Mouse (Mus musculus): ENCODE results near the gene Dync1li1. TPM values are rescaled to one million over a fixed set of nuclear protein-coding genes. Genes with fewer than 3 reads are reported as not detected.
"Not testable (repeated sequence)": the region's sequence is repeated elsewhere in the genome, so short reads cannot be mapped to it uniquely, and the experiment has no call there.

Gene Dync1li1
- total and polyA plus RNA-seq, 2 experiments from 2014 or later = 136 to 145 TPM

DNA sequence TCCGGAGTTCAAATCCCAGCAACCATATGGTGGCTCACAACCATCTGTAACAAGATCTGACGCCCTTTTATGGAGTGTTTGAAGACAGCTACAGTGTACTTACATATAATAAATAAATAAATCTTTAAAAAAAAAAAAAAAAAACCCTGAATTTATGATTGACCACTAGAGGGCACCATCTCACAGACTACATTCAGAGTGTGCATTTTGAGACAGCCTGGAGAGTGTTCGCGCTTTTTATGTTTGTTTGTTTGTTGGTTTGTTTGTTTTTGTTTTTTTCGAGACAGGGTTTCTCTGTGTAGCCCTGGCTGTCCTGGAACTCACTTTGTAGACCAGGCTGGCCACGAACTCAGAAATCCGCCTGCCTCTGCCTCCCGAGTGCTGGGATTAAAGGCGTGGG lies 40.1 kb upstream of the Dync1li1 start:
- H3K36me3 ChIP-seq (ENCODE audit: insufficient read depth); H3K4me3 ChIP-seq (ENCODE audit: low read depth, low read length); H3K27me3 ChIP-seq (ENCODE audit: insufficient read depth, low read length); H3K4me2 ChIP-seq (ENCODE audit: low read depth); H3K27ac ChIP-seq (ENCODE audit: low read depth, low read length); H3K9ac ChIP-seq; H3K9me3 ChIP-seq (ENCODE audit: low read length); H3K4me1 ChIP-seq (ENCODE audit: insufficient read depth): not testable (repeated sequence)
- 52% methylated on average over 8 of the region's 9 CpGs for WGBS
- TF ChIP-seq CTCF (IDR thresholded peaks at IDR 0.05; ENCODE audit: low read depth) = peak; percentile 68
- ATAC-seq = peak; percentile 36
- peak; percentile 58 for DNase-seq

DNA sequence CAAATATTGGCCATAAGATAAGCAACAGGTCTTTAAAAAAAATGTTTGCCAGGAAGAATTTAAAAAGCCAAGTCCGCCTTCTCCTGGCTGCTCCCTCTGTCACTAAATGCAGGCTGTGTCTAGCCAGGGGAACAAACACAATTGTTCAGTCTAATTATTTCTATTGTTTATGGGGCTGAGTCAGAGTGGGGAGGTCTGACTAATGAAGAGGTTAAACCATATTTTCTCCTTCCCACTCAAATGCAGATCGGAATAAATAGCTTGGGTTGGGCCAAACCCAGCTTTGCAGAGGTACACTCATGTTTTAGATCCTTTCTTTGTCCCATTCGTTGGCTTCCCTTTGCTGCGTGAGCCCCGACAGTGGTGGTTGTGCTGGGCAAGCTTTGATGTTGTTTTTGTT lies 39.2 kb upstream of the Dync1li1 start:
- DNase-seq = no peak
- no peak overlapping the region for H3K4me2 ChIP-seq (ENCODE audit: low read depth)
- no peaks in the 10 kb centered on the region for H3K4me1 ChIP-seq (ENCODE audit: insufficient read depth)
- no peaks in the 10 kb centered on the region for H3K27me3 ChIP-seq (ENCODE audit: insufficient read depth, low read length)
- no peak overlapping the region for H3K27ac ChIP-seq (ENCODE audit: low read depth, low read length)
- H3K4me3 ChIP-seq (ENCODE audit: low read depth, low read length) = no peak overlapping the region
- H3K9me3 ChIP-seq (ENCODE audit: low read length) = no peaks in the 10 kb centered on the region
- no peak for ATAC-seq
- no peaks in the 10 kb centered on the region for H3K36me3 ChIP-seq (ENCODE audit: insufficient read depth)
- 59% methylated on average over 5 of the region's 5 CpGs for WGBS
- no peak for TF ChIP-seq CTCF (IDR thresholded peaks at IDR 0.05; ENCODE audit: low read depth)
- H3K9ac ChIP-seq = no peak overlapping the region

DNA sequence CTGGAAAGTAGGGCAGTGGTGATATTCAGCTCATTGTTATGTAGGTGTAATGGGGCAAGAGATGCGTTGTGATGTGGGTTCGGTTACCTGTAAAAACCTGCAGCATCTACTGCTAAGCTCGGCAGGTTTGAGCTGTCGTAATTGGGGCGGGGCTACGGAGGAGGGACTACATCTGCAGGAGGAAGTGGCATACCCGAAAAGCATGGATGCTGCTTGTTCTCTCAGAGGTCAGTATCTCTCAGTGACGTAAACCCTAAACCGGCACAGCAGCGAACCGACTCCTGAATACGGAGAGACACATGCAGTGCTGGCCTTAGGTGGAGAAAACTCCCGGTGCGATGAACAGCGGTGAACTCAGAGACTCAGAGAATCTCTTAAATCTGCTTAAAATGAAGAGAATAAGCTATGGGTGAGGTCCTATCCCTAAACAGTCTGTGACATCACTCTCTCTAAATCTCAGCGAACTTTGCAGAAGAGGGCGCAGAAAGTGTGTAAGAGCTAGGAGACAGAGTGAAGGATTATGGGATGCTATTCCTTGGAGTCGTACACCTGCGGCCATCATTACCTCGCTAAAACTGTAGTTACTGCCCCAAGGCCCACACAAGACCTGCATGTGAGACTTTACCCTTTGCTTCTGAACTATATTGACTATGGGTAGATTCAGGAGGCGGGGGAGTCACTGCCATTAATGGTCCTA lies 37.5 kb upstream of the Dync1li1 start:
- Histone ChIP-seq H3K4me1 (ENCODE audit: insufficient read depth) (no peaks in the 10 kb centered on the region), H3K4me3 (ENCODE audit: low read depth, low read length) (no peak overlapping the region), H3K36me3 (ENCODE audit: insufficient read depth) (no peaks in the 10 kb centered on the region), H3K9me3 (ENCODE audit: low read length) (no peaks in the 10 kb centered on the region), H3K27ac (ENCODE audit: low read depth, low read length) (no peak overlapping the region), H3K9ac (no peak overlapping the region), H3K27me3 (ENCODE audit: insufficient read depth, low read length) (no peaks in the 10 kb centered on the region), H3K4me2 (ENCODE audit: low read depth) (no peak overlapping the region)
- WGBS = 66% methylated on average over 21 of the region's 21 CpGs
- TF ChIP-seq CTCF (IDR thresholded peaks at IDR 0.05; ENCODE audit: low read depth) = no peak
- DNase-seq (no peak), ATAC-seq (no peak)

DNA sequence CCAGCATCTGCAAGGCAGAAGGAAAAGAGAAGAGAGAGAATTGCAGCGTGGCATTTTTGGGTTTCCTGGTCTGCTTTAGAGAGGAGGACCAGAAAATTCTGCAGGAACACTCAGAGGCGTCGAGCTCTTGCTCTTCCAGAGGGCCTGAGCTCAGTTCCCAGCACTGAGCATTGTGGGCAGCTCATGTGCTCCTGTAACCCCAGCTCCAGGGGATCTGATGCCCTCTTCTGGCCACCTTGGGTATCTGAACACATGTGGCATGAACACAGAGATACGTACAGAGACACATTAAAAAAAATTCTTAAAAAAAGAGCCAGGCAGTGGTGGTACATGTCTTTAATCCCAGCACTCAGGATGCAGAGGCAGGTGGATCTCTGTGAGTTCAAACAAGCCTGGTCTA lies 33.2 kb upstream of the Dync1li1 start:
- no peaks in the 10 kb centered on the region for H3K4me1 ChIP-seq (ENCODE audit: insufficient read depth)
- no peak overlapping the region for H3K27ac ChIP-seq (ENCODE audit: low read depth, low read length)
- DNase-seq = no peak
- H3K27me3 ChIP-seq (ENCODE audit: insufficient read depth, low read length) = no peaks in the 10 kb centered on the region
- no peak for ATAC-seq
- no peak for TF ChIP-seq CTCF (IDR thresholded peaks at IDR 0.05; ENCODE audit: low read depth)
- H3K4me3 ChIP-seq (ENCODE audit: low read depth, low read length) = no peak overlapping the region
- H3K9ac ChIP-seq = no peak overlapping the region
- no peak overlapping the region for H3K4me2 ChIP-seq (ENCODE audit: low read depth)
- no peaks in the 10 kb centered on the region for H3K9me3 ChIP-seq (ENCODE audit: low read length)
- WGBS = 83% methylated on average over 4 of the region's 4 CpGs
- no peaks in the 10 kb centered on the region for H3K36me3 ChIP-seq (ENCODE audit: insufficient read depth)

DNA sequence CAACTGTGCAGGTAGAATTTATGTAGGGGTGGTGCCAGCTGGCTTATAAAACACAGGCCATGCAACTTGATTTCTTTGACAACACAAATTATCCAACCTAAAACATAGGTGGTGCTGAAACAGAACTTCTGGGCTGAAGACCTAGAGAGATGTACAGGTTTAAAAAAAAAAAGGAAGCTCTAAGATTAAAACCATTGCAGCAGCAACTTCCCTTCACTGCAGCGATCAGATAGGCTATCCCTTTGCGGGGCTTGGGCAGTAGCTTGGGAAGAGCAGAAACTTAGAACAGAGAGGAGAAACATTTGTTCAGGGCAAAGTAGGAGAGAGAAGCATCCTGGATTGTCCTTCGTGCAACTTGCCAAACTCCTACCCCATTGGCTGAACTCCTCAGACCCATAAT lies 31.9 kb upstream of the Dync1li1 start:
- DNase-seq = no peak
- Histone ChIP-seq H3K27ac (ENCODE audit: low read depth, low read length) (no peak overlapping the region), H3K9ac (no peak overlapping the region), H3K36me3 (ENCODE audit: insufficient read depth) (no peaks in the 10 kb centered on the region), H3K4me1 (ENCODE audit: insufficient read depth) (no peaks in the 10 kb centered on the region), H3K9me3 (ENCODE audit: low read length) (no peaks in the 10 kb centered on the region), H3K4me3 (ENCODE audit: low read depth, low read length) (no peak overlapping the region), H3K27me3 (ENCODE audit: insufficient read depth, low read length) (no peaks in the 10 kb centered on the region), H3K4me2 (ENCODE audit: low read depth) (no peak overlapping the region)
- TF ChIP-seq CTCF (IDR thresholded peaks at IDR 0.05; ENCODE audit: low read depth) = no peak
- 89% methylated on average over 3 of the region's 3 CpGs for WGBS
- ATAC-seq = no peak

DNA sequence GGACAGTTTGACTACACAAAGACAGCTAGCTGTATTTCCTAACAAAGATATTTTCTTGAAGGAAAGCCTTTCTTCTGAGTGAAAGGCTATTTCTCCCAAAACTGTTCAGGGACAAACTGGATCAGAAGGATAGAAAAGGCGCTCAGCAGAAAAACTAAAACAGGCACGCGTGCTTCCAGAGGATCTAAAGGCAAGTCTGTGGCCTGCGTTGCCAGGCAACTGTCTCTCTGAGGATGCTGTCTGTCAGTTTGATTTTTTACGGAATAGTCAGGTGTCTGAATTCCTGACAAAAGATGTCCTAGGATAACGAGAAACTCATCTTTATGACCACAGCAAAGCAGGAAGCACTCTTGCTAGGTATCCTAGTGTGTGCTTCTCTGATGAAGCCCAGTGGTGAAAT lies 28.1 kb upstream of the Dync1li1 start:
- 53% methylated on average over 6 of the region's 6 CpGs for WGBS
- no peaks in the 10 kb centered on the region for H3K4me1 ChIP-seq (ENCODE audit: insufficient read depth)
- TF ChIP-seq CTCF (IDR thresholded peaks at IDR 0.05; ENCODE audit: low read depth) = no peak
- H3K36me3 ChIP-seq (ENCODE audit: insufficient read depth) = no peaks in the 10 kb centered on the region
- DNase-seq = peak; percentile 40
- H3K27ac ChIP-seq (ENCODE audit: low read depth, low read length) = peak overlapping the region; percentile 77
- no peaks in the 10 kb centered on the region for H3K27me3 ChIP-seq (ENCODE audit: insufficient read depth, low read length)
- H3K4me2 ChIP-seq (ENCODE audit: low read depth) = no peak overlapping the region
- no peak overlapping the region for H3K4me3 ChIP-seq (ENCODE audit: low read depth, low read length)
- no peak overlapping the region for H3K9ac ChIP-seq
- H3K9me3 ChIP-seq (ENCODE audit: low read length) = no peaks in the 10 kb centered on the region
- ATAC-seq = 0 out of 2 replicates have a peak, but pooled peaks have one; percentile 23

DNA sequence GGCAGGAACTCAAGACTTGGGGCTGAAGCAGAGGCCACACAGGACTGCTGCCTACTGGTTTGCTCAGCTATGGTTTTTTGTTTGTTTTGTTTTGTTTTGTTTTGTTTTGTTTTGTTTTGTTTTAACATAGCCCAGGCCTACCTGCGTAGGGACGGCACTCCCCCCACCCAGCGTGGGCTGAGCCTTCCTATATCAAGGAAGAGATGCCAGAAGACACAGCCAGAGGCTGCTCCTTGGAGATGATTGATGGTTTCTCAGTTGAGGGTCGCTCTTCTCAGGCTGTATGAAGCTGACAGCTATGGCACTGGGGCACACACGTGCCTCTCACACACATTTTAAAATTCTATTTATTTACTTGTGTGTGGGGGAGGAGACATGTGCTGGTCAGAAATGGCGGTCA lies 27.6 kb upstream of the Dync1li1 start:
- 77% methylated on average over 6 of the region's 6 CpGs for WGBS
- Histone ChIP-seq H3K9ac (no peak overlapping the region), H3K4me2 (ENCODE audit: low read depth) (no peak overlapping the region), H3K9me3 (ENCODE audit: low read length) (no peaks in the 10 kb centered on the region), H3K4me1 (ENCODE audit: insufficient read depth) (no peaks in the 10 kb centered on the region), H3K27ac (ENCODE audit: low read depth, low read length) (peak overlapping the region; percentile 1; the same call in 1 of the 2 replicates), H3K4me3 (ENCODE audit: low read depth, low read length) (no peak overlapping the region), H3K36me3 (ENCODE audit: insufficient read depth) (no peaks in the 10 kb centered on the region), H3K27me3 (ENCODE audit: insufficient read depth, low read length) (no peaks in the 10 kb centered on the region)
- ATAC-seq (no peak), DNase-seq (no peak)
- TF ChIP-seq CTCF (IDR thresholded peaks at IDR 0.05; ENCODE audit: low read depth) = no peak
